Mouse (Mus musculus): ENCODE measurements around the gene Tpcn2. TPM values are rescaled to one million over a fixed set of nuclear protein-coding genes. Genes with fewer than 3 reads are reported as not detected.
A peak's percentile ranks its signal among the peaks of the same experiment; 100 is the strongest.

Tpcn2 gene
- polyA plus RNA-seq, 1 experiment = 7.4 TPM

DNA sequence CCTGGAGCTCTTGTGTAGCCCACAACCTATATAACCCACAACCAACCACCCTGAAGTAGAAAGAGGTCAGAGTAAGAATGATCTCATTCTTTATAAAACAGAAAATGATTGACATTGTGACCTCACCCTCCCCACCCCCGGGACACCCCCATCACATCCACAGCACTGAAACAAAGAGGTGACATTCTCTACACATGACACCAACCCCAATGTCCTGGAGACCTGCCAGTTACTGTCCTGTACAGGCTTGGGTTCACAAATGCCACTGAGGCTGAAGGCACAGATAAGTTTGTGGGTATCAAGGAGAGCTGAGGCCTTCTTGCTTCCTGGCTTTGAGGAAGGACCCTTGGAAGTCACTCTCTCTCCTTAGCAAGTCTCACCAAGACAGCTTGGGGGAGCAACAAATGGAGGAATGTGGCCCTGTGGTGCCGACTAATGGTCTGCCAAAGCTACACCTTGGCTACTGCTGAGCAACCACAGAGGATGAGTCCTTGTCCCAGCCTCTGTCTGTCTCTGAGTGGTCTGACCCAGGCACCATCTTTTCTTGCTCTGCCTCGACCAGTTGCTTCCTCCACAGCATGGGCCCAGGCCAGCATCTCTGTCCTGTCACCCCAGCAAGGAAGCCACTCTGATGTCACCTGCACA, 29.7 kb downstream of the Tpcn2 start:
- no peak for TF ChIP-seq CTCF (IDR thresholded peaks at IDR 0.05; ENCODE audit: extremely low read depth, insufficient read depth, low read length)
- TF ChIP-seq POLR2A (IDR thresholded peaks at IDR 0.05; ENCODE audit: extremely low read depth, insufficient read depth, low read length) = no peak
- Histone ChIP-seq H3K27ac (ENCODE audit: insufficient read depth, low read length) (no peak overlapping the region), H3K4me1 (ENCODE audit: control insufficient read depth, insufficient read depth, low read length) (no peaks in the 10 kb centered on the region), H3K4me3 (ENCODE audit: insufficient read depth, low read length) (no peak overlapping the region)

DNA sequence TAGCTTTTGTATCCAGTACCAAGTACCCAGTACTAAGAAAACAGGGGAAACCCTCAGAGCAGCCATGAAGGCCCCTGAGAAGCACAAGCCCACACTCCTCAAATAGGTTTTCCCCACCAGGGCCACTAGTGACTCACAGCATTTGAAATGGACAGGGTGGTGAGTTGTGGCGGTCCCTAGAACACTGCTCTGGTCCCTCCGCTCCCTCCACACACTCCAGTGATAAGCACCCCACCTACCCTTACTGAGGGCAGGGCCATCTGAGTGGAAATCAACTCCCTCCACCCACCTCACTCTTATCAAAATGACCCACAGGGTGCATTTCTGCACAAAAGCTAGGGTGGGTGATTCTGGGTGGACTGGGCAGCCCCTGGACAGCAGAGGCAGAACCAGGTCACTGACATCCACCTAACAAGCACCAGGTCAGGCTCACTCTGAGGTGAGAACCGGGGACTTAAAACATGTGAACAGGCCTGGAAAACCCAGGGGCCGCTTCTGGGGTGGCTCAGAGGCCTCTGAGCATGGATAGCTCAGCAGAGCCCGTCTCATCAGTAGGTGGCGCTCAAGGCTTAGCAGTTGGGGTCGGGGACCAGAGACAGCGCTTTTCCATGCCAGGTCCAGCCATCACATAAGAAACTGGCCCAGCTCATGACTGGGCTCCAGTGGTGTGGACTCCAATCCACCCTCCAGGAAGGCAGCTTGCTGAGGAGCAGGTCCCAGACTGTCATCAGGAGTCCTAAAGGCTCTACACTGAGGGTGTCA, 30.9 kb downstream of the Tpcn2 start:
- TF ChIP-seq POLR2A (IDR thresholded peaks at IDR 0.05; ENCODE audit: extremely low read depth, insufficient read depth, low read length) (no peak), CTCF (IDR thresholded peaks at IDR 0.05; ENCODE audit: extremely low read depth, insufficient read depth, low read length) (peak; percentile 82)
- H3K4me3 ChIP-seq (ENCODE audit: insufficient read depth, low read length) = no peak overlapping the region
- no peaks in the 10 kb centered on the region for H3K4me1 ChIP-seq (ENCODE audit: control insufficient read depth, insufficient read depth, low read length)
- H3K27ac ChIP-seq (ENCODE audit: insufficient read depth, low read length) = no peak overlapping the region

DNA sequence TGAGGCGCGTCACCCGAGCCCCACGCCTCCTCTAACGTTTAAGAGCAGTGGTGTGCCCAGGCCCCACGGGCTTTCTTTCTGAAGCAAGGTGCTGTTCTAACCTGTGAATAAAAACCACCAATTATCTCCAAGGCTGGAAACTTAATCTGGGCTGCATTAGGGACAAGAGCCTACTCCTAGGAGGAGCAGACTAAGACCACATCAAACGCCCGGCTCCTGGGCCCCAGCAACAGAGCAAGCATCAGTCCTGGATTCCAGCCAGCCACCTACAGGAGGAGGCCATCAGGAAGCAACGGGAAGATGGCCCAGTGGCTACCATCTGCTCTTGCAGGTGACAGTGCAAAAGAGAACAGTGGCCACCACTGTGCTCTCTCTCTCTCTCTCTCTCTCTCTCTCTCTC, 33.6 kb downstream of the Tpcn2 start:
- no peak overlapping the region for H3K4me3 ChIP-seq (ENCODE audit: insufficient read depth, low read length)
- H3K27ac ChIP-seq (ENCODE audit: insufficient read depth, low read length) = no peak overlapping the region
- TF ChIP-seq POLR2A (IDR thresholded peaks at IDR 0.05; ENCODE audit: extremely low read depth, insufficient read depth, low read length) (no peak), CTCF (IDR thresholded peaks at IDR 0.05; ENCODE audit: extremely low read depth, insufficient read depth, low read length) (no peak)
- no peaks in the 10 kb centered on the region for H3K4me1 ChIP-seq (ENCODE audit: control insufficient read depth, insufficient read depth, low read length)

DNA sequence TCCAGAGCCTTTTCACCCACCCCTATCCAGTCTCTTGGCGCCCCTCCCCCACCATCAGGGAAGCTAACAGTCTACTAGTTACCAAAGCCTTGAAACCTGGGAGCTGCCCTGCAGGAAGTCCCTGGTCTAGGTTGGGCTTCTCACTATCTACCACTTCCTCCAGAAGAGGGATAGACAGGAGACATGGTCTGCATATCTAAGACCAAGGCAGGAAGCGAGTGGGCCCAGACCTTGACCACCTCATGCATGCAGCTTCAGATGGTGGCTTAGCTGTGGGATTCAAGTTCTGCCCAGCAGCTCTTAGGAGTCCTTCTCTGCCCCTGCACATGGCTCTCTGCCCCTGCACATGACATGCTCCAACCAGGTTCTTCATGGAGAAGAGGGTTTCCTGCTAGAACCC, 34.9 kb downstream of the Tpcn2 start:
- TF ChIP-seq POLR2A (IDR thresholded peaks at IDR 0.05; ENCODE audit: extremely low read depth, insufficient read depth, low read length) (no peak), CTCF (IDR thresholded peaks at IDR 0.05; ENCODE audit: extremely low read depth, insufficient read depth, low read length) (no peak)
- H3K27ac ChIP-seq (ENCODE audit: insufficient read depth, low read length) = no peak overlapping the region
- H3K4me1 ChIP-seq (ENCODE audit: control insufficient read depth, insufficient read depth, low read length) = no peaks in the 10 kb centered on the region
- H3K4me3 ChIP-seq (ENCODE audit: insufficient read depth, low read length) = no peak overlapping the region

DNA sequence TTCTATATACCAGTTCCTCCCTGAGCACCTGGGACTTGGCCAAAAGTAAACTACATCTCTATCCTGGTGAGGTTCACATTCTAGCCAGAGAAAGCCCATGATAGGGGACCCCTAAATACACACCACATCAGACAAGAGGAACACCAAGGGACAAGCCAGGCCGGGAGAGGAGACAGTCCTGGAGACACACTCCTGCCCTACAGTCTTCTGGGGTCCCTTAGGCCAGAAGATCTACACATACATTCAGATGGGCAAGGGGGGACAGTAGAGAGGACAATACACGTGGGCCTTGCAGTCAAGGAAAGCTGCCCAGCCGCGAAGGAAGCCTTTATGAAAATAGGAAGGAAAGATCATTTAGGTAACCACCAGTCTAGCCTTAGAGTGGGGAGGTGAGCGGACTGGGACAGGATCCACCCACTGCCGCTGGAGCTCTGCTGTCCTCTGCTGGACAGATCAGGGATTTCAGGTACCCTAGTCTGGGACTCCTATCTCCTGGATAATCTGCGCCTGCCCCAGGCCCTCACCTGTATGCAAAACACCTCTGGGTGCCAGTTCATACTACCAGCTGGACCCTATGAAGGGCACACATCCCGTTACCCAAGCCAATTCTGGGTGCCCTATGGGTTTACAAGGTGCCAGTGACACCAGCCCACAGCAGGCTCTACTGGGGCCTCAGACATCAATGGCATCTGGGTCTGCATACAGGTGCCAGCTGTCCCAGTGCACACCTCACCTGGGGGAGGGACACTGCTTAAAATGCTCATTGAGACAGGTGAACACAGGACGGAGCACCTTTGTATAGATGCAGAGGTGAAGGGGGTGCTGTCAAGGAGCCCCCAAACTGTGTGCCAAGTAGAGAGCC, 40.7 kb downstream of the Tpcn2 start:
- Histone ChIP-seq H3K4me3 (ENCODE audit: insufficient read depth, low read length) (no peak overlapping the region), H3K27ac (ENCODE audit: insufficient read depth, low read length) (no peak overlapping the region), H3K4me1 (ENCODE audit: control insufficient read depth, insufficient read depth, low read length) (no peaks in the 10 kb centered on the region)
- TF ChIP-seq POLR2A (IDR thresholded peaks at IDR 0.05; ENCODE audit: extremely low read depth, insufficient read depth, low read length) (no peak), CTCF (IDR thresholded peaks at IDR 0.05; ENCODE audit: extremely low read depth, insufficient read depth, low read length) (peak; percentile 99)

DNA sequence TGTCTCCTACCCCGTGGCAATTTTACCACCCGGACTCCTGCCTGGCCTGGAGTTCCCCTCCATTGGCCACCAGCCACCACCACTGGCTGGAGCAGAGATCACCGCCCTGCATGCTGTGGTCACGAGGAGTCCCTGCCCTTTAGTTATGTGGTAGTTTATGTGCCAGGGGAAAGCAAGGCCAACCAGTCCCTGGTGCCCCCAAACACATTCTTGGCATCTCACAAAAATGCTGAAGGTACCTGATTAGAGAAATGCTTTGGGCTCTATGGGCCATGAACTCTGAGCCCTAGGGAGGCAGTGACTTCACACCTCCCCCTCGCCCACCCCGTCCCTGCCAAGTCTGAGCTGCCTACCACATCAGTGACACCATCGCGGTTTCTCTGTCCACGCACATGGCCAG, 41.8 kb downstream of the Tpcn2 start:
- Histone ChIP-seq H3K4me1 (ENCODE audit: control insufficient read depth, insufficient read depth, low read length) (no peaks in the 10 kb centered on the region), H3K4me3 (ENCODE audit: insufficient read depth, low read length) (no peak overlapping the region), H3K27ac (ENCODE audit: insufficient read depth, low read length) (no peak overlapping the region)
- TF ChIP-seq POLR2A (IDR thresholded peaks at IDR 0.05; ENCODE audit: extremely low read depth, insufficient read depth, low read length) = no peak
- no peak for TF ChIP-seq CTCF (IDR thresholded peaks at IDR 0.05; ENCODE audit: extremely low read depth, insufficient read depth, low read length)

DNA sequence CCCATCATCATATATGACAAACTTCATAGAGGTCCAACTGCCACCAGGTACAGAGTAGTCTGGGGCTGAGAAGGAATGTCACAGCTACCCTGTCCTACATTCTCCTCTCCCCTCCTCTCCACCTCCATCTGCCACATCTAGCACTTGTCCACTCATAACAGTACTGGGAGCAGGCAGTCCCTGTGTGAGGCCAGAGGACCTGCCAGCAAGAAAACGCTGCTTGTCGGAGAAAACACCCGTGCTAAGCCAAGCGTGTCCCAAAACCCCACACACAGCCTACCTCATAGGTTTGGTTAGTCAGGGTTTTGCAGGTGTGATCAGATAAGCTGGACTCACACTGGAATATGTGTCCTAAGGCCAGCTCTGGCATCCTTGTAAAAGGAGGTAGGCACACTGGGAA, 42.9 kb downstream of the Tpcn2 start:
- no peak for TF ChIP-seq POLR2A (IDR thresholded peaks at IDR 0.05; ENCODE audit: extremely low read depth, insufficient read depth, low read length)
- TF ChIP-seq CTCF (IDR thresholded peaks at IDR 0.05; ENCODE audit: extremely low read depth, insufficient read depth, low read length) = no peak
- Histone ChIP-seq H3K4me3 (ENCODE audit: insufficient read depth, low read length) (no peak overlapping the region), H3K4me1 (ENCODE audit: control insufficient read depth, insufficient read depth, low read length) (no peaks in the 10 kb centered on the region), H3K27ac (ENCODE audit: insufficient read depth, low read length) (no peak overlapping the region)

DNA sequence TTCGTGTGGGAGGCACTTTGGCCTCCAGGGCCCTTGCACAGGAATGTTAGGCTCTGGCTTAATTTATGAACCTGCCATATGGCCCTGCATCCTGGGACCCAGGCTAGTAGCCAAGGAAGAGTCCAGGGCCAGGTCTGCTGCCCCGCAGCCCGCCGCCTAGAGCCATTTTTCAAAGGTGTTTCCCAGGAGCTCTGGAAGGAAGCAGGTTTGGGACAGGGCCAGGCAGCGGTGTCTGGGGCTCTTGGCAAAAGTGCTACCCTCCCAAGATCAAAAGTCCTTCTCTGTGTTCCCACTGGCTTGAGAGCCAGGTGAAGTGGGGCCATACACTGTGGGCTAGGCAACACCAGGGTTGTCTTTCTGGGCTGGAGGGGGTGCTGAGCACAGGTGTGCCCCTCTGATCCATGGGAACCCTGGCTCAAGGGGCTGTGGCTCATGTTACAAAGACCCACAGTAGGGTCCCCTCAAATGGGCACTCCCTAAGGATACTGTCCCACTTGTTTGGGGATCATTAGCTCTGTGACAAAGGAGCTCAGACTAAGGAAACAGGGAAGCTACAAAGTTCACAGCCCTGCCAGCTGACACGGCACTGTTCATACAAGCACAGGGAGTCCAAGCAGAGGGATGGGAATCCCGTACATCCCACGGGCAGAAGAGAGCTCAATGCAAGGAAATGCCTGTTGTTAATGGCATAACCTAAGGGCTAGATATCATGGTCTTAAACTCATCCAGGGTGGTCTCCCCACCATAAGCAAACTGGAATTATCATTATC, 43.9 kb downstream of the Tpcn2 start:
- Histone ChIP-seq H3K4me3 (ENCODE audit: insufficient read depth, low read length) (no peak overlapping the region), H3K4me1 (ENCODE audit: control insufficient read depth, insufficient read depth, low read length) (no peaks in the 10 kb centered on the region), H3K27ac (ENCODE audit: insufficient read depth, low read length) (no peak overlapping the region)
- no peak for TF ChIP-seq POLR2A (IDR thresholded peaks at IDR 0.05; ENCODE audit: extremely low read depth, insufficient read depth, low read length)
- no peak for TF ChIP-seq CTCF (IDR thresholded peaks at IDR 0.05; ENCODE audit: extremely low read depth, insufficient read depth, low read length)

DNA sequence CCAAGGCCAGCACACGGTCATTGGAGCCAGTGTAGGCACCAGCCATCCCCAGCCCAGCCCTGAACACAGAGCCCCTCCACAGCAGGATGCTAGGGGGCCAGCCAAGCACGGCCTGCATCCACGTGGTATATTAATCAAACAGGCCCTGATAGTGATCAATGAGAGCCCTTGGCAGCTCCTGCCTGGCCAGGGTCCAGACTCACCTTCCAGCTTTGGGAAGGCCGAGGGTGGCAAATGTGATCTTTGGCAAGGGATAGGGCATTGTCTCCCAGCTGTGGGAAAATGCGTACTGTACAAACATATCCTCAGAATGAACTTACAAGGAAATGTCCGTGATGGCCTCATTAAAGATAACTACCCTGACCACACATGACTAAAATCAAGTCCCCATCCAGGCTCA, 44.7 kb downstream of the Tpcn2 start:
- TF ChIP-seq CTCF (IDR thresholded peaks at IDR 0.05; ENCODE audit: extremely low read depth, insufficient read depth, low read length) (no peak), POLR2A (IDR thresholded peaks at IDR 0.05; ENCODE audit: extremely low read depth, insufficient read depth, low read length) (no peak)
- H3K27ac ChIP-seq (ENCODE audit: insufficient read depth, low read length) = no peak overlapping the region
- no peak overlapping the region for H3K4me3 ChIP-seq (ENCODE audit: insufficient read depth, low read length)
- no peaks in the 10 kb centered on the region for H3K4me1 ChIP-seq (ENCODE audit: control insufficient read depth, insufficient read depth, low read length)
